Mouse (Mus musculus) heart, embryonic 13.5 days (tissue): ENCODE measurements around the gene Grk6. TPM values are rescaled to one million over a fixed set of nuclear protein-coding genes. Genes with fewer than 3 reads are reported as not detected.

ENCODE experiments used
- ATAC-seq: fragments of 200-750 bp; cut with Nextera tagmentation; 2 replicates; pipeline ENCODE4 v1.8.0; 2017; ENCODE audit warnings: moderate TSS enrichment; ENCODE audit not compliant: insufficient number of reproducible peaks, low FRiP score, low TSS enrichment; ENCODE audit errors: extremely low read depth
- H3K27ac ChIP-seq: fragments of 300-500 bp; sonication (generic); replicated peaks from 2 replicates; pipeline ENCODE4 v1.5.1; 2015; ENCODE audit warnings: moderate library complexity, mild to moderate bottlenecking, inconsistent platforms
- H3K27me3 ChIP-seq: fragments of 300-500 bp; sonication (generic); replicated peaks from 2 replicates; pipeline ENCODE4 v1.6.1; 2015; ENCODE audit warnings: mild to moderate bottlenecking, inconsistent platforms
- H3K36me3 ChIP-seq: fragments of 300-500 bp; sonication (generic); 2 replicates; pipeline ENCODE4 v1.6.1; 2015; ENCODE audit warnings: mild to moderate bottlenecking, inconsistent platforms
- H3K4me1 ChIP-seq: fragments of 300-500 bp; sonication (generic); 2 replicates; pipeline ENCODE4 v1.6.1; 2015; ENCODE audit warnings: inconsistent platforms
- H3K4me2 ChIP-seq: fragments of 300-500 bp; sonication (generic); 2 replicates; pipeline ENCODE4 v1.6.1; 2015; ENCODE audit warnings: inconsistent platforms, mild to moderate bottlenecking, moderate library complexity
- H3K4me3 ChIP-seq: fragments of 300-500 bp; sonication (generic); 2 replicates; pipeline ENCODE4 v1.5.1; 2015; ENCODE audit warnings: moderate library complexity, mild to moderate bottlenecking, inconsistent platforms
- H3K9ac ChIP-seq: fragments of 300-500 bp; sonication (generic); 2 replicates; pipeline ENCODE4 v1.6.1; 2015; ENCODE audit warnings: inconsistent platforms, mild to moderate bottlenecking, moderate library complexity
- H3K9me3 ChIP-seq: fragments of 300-500 bp; sonication (generic); 2 replicates; pipeline ENCODE4 v1.6.1; 2016; ENCODE audit warnings: inconsistent platforms
- WGBS: fragments of 180-500 bp; shearing (Covaris S2); methylation state at CpG from one replicate; pipeline ENCODE4 v1.1.7; 2015; ENCODE audit warnings: mixed read lengths; 5-methylcytosine and 5-hydroxymethylcytosine counted together
- polyA plus RNA-seq: library from polyadenylated mRNA; unstranded; fragments of >200 nt; fragmentation: Nextera tagmentation; extraction: Ambion mirVana; gene quantifications from 2 replicates; pipeline ENCODE4 v1.2.1, GENCODE M21; 2015

The Grk6 gene
- polyA plus RNA-seq, 1 experiment from 2014 or later: 16.7 TPM

- Histone ChIP-seq H3K27me3 (peaks cover 88% of the 10 kb centered on the region), H3K4me3 (no peak overlapping the region), H3K4me1 (peaks cover 30% of the 10 kb centered on the region), H3K36me3 (peaks cover 74% of the 10 kb centered on the region), H3K27ac (peak overlapping the region; percentile 52; the same call in 1 of the 2 replicates), H3K4me2 (no peak overlapping the region), H3K9ac (no peak overlapping the region), H3K9me3 (no peaks in the 10 kb centered on the region)
- 62% methylated on average over 7 of the region's 7 CpGs for WGBS
- ATAC-seq: no peak
Observed at GRCm38 (mm10) chr13:55479008-55479407, 34.1 kb downstream of the Grk6 start.

- Histone ChIP-seq H3K36me3 (peaks cover 65% of the 10 kb centered on the region), H3K27ac (no peak overlapping the region)
Observed at GRCm38 (mm10) chr13:55479929-55480328, 35.1 kb downstream of the Grk6 start.

GRCm38 (mm10) chr13:55482542-55482941 lies 37.7 kb downstream of the Grk6 start:
- peaks cover 85% of the 10 kb centered on the region for H3K27me3 ChIP-seq
- H3K4me2 ChIP-seq: peak overlapping the region; percentile 22; the same call in 1 of the 2 replicates
- no peak; the same call in 1 of the 2 replicates for ATAC-seq
- 52% methylated on average over 7 of the region's 7 CpGs for WGBS
- H3K27ac ChIP-seq: peak overlapping the region; percentile 54
- no peaks in the 10 kb centered on the region for H3K9me3 ChIP-seq
- peaks cover 39% of the 10 kb centered on the region for H3K36me3 ChIP-seq
- peaks cover 60% of the 10 kb centered on the region for H3K4me1 ChIP-seq
- H3K4me3 ChIP-seq: peak overlapping the region; percentile 2; the same call in 1 of the 2 replicates
- H3K9ac ChIP-seq: peak overlapping the region; percentile 50; the same call in 1 of the 2 replicates

More at GRCm38 (mm10) chr13:55479929-55480328, 35.1 kb downstream of the Grk6 start:
- H3K4me2 ChIP-seq: no peak overlapping the region
- H3K4me3 ChIP-seq: no peak overlapping the region
- H3K9ac ChIP-seq: no peak overlapping the region
- ATAC-seq: no peak
- peaks cover 35% of the 10 kb centered on the region for H3K4me1 ChIP-seq
- no peaks in the 10 kb centered on the region for H3K9me3 ChIP-seq
- H3K27me3 ChIP-seq: peaks cover 88% of the 10 kb centered on the region

- Histone ChIP-seq H3K4me3 (peak overlapping the region; percentile 2; the same call in 1 of the 2 replicates), H3K27ac (peak overlapping the region; percentile 54), H3K4me1 (peaks cover 61% of the 10 kb centered on the region), H3K9ac (peak overlapping the region; percentile 50; the same call in 1 of the 2 replicates), H3K36me3 (peaks cover 36% of the 10 kb centered on the region), H3K27me3 (peaks cover 86% of the 10 kb centered on the region), H3K9me3 (no peaks in the 10 kb centered on the region), H3K4me2 (peak overlapping the region; percentile 22)
- 27% methylated on average over 9 of the region's 9 CpGs for WGBS
- ATAC-seq: no peak
Observed at GRCm38 (mm10) chr13:55483071-55483470, 38.2 kb downstream of the Grk6 start.

- 48% methylated on average over 15 of the region's 15 CpGs for WGBS
- no peak for ATAC-seq
- peaks cover 92% of the 10 kb centered on the region for H3K27me3 ChIP-seq
- peak overlapping the region; percentile 54 for H3K27ac ChIP-seq
- H3K4me2 ChIP-seq: peak overlapping the region; percentile 22
- H3K4me3 ChIP-seq: no peak overlapping the region
- H3K4me1 ChIP-seq: peaks cover 65% of the 10 kb centered on the region
- no peaks in the 10 kb centered on the region for H3K9me3 ChIP-seq
- H3K9ac ChIP-seq: peak overlapping the region; percentile 45; the same call in 1 of the 2 replicates
- H3K36me3 ChIP-seq: peaks cover 36% of the 10 kb centered on the region
Observed at GRCm38 (mm10) chr13:55483593-55483992, 38.7 kb downstream of the Grk6 start.

GRCm38 (mm10) chr13:55484520-55485088 lies 39.7 kb downstream of the Grk6 start:
- Histone ChIP-seq H3K27ac (no peak overlapping the region), H3K4me2 (peak overlapping the region; percentile 81), H3K4me1 (peaks cover 60% of the 10 kb centered on the region), H3K36me3 (peaks cover 29% of the 10 kb centered on the region), H3K9me3 (no peaks in the 10 kb centered on the region), H3K9ac (no peak overlapping the region; the same call in 1 of the 2 replicates), H3K4me3 (no peak overlapping the region), H3K27me3 (peaks cover 92% of the 10 kb centered on the region)
- ATAC-seq: no peak
- WGBS: 47% methylated on average over 7 of the region's 7 CpGs

GRCm38 (mm10) chr13:55486029-55486794 lies 41.3 kb downstream of the Grk6 start:
- Histone ChIP-seq H3K27ac (peak overlapping the region; percentile 70), H3K4me3 (peak overlapping the region; percentile 70), H3K4me2 (peak overlapping the region; percentile 81), H3K27me3 (peaks cover 88% of the 10 kb centered on the region), H3K9me3 (no peaks in the 10 kb centered on the region), H3K9ac (peak overlapping the region; percentile 97), H3K36me3 (peaks cover 13% of the 10 kb centered on the region), H3K4me1 (peaks cover 60% of the 10 kb centered on the region)
- ATAC-seq: no peak
- WGBS: 41% methylated on average over 14 of the region's 14 CpGs

GRCm38 (mm10) chr13:55486916-55487577 lies 42.2 kb downstream of the Grk6 start:
- Histone ChIP-seq H3K27ac (peak overlapping the region; percentile 70), H3K9me3 (no peaks in the 10 kb centered on the region), H3K4me3 (peak overlapping the region; percentile 70), H3K4me1 (peaks cover 58% of the 10 kb centered on the region), H3K27me3 (peaks cover 90% of the 10 kb centered on the region), H3K9ac (peak overlapping the region; percentile 97), H3K4me2 (peak overlapping the region; percentile 81), H3K36me3 (peaks cover 5% of the 10 kb centered on the region)
- 2% methylated on average over 29 of the region's 29 CpGs for WGBS
- peak; percentile 48; the same call in 1 of the 2 replicates for ATAC-seq

- 1% methylated on average over 45 of the region's 83 CpGs for WGBS
- Histone ChIP-seq H3K4me2 (peak within 1 kb of the TSS; percentile 81), H3K27me3 (peaks cover 90% of the 10 kb centered on the region), H3K4me1 (peaks cover 51% of the 10 kb centered on the region), H3K9me3 (no peaks in the 10 kb centered on the region), H3K27ac (peak within 1 kb of the TSS; percentile 70), H3K9ac (peak within 1 kb of the TSS; percentile 97), H3K4me3 (peak within 1 kb of the TSS; percentile 70), H3K36me3 (no peaks in the 10 kb centered on the region)
- ATAC-seq: peak; percentile 51
Observed at GRCm38 (mm10) chr13:55487578-55488498, 43.0 kb downstream of the Grk6 start, which contains the start of gene Dbn1. Dbn1 (minus strand) TSS chr13:55488111.

GRCm38 (mm10) chr13:55494257-55494656 lies 49.4 kb downstream of the Grk6 start:
- Histone ChIP-seq H3K36me3 (peaks cover 30% of the 10 kb centered on the region), H3K4me1 (peaks cover 29% of the 10 kb centered on the region), H3K27me3 (peaks cover 75% of the 10 kb centered on the region), H3K9me3 (no peaks in the 10 kb centered on the region), H3K4me2 (0 out of 2 replicates have a peak overlapping the region, but pooled peaks have one; percentile 29), H3K4me3 (no peak overlapping the region), H3K27ac (no peak overlapping the region), H3K9ac (no peak overlapping the region)
- ATAC-seq: no peak
- WGBS: 10% methylated on average over 2 of the region's 2 CpGs
